ENCODE assay signal across 35 mouse cellular contexts in the genomic region with DNA sequence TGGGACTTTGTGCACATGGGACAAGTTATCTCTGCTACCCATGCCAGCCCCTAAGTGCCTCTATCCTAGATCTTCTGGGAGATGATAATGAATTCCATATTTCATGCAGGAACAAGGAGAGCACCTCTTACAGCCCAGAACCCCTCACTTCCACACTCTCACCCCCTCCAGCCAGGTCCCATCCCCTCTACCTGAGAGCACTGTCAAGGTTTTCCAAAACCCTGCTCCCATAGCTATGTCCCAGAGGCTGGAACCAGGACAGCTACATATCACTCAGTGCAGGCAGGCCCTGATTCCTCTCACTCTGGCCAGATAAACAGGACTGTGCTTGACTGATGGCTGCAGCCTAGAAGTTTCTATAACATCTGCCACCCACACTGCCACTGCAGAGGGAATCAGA.
"Had no signal": no experiment of that assay in that cellular context is flagged by ENCODE, and none has a peak within 500 bp of the region (broad histone marks: within the 10 kb centered on the region; RNA-seq: fewer than 3 reads in every experiment).

No protein-coding gene starts in this region.

- H3K27ac ChIP-seq: heart, embryonic 10.5 days; heart, embryonic 13.5 days; heart, embryonic 15.5 days; hindbrain, embryonic 10.5 days; hindbrain, embryonic 12.5 days; hindbrain, embryonic 13.5 days; hindbrain, embryonic 14.5 days; hindbrain, embryonic 15.5 days; hindbrain, postnatal 0 days; intestine, embryonic 15.5 days; kidney, embryonic 15.5 days; kidney, postnatal 0 days; layer of hippocampus, adult 2 months had no signal

- H3K4me2 ChIP-seq: heart, embryonic 11.5 days; heart, embryonic 12.5 days; heart, embryonic 13.5 days; heart, embryonic 15.5 days; hindbrain, embryonic 12.5 days; hindbrain, embryonic 13.5 days; hindbrain, embryonic 14.5 days; hindbrain, embryonic 15.5 days; intestine, embryonic 15.5 days; kidney, embryonic 15.5 days had no signal

- H3K4me3 ChIP-seq: heart, embryonic 10.5 days; heart, embryonic 12.5 days; heart, embryonic 13.5 days; heart, embryonic 15.5 days; hindbrain, embryonic 10.5 days; hindbrain, embryonic 12.5 days; hindbrain, embryonic 13.5 days; hindbrain, embryonic 15.5 days; intestine, embryonic 15.5 days; kidney, embryonic 15.5 days; layer of hippocampus, adult 2 months had no signal

- H3K4me1 ChIP-seq: heart, embryonic 10.5 days; heart, embryonic 12.5 days; heart, embryonic 13.5 days; heart, embryonic 15.5 days; hindbrain, embryonic 12.5 days; hindbrain, embryonic 15.5 days; intestine, embryonic 15.5 days; kidney, embryonic 15.5 days had no signal

- H3K9ac ChIP-seq: heart, embryonic 12.5 days; heart, embryonic 13.5 days; heart, embryonic 15.5 days; hindbrain, embryonic 12.5 days; hindbrain, embryonic 13.5 days; hindbrain, embryonic 14.5 days; hindbrain, embryonic 15.5 days; intestine, embryonic 15.5 days; kidney, embryonic 15.5 days had no signal

- H3K9me3 ChIP-seq: heart, embryonic 10.5 days; heart, embryonic 12.5 days; heart, embryonic 13.5 days; hindbrain, embryonic 10.5 days; hindbrain, embryonic 12.5 days; intestine, embryonic 15.5 days; kidney, embryonic 15.5 days had no signal

- DNase-seq: heart, postnatal 10 days; heart, postnatal 14 days; heart, postnatal 36 days; heart, postnatal 4 days; kidney, adult 11 months; kidney, adult 18-20 months; kidney, adult 2 months; kidney, adult 8-10 months; kidney, adult 9 months; kidney, postnatal 10 days; kidney, postnatal 14 days; kidney, postnatal 25 days; kidney, postnatal 36 days; kidney, postnatal 4 days; layer of hippocampus, adult 9-11 months; layer of hippocampus, postnatal 36 days had no signal

- H3K27me3 ChIP-seq: heart, embryonic 12.5 days; heart, embryonic 13.5 days; hindbrain, embryonic 15.5 days; intestine, embryonic 15.5 days had no signal

- H3K36me3 ChIP-seq: heart, embryonic 10.5 days; heart, embryonic 12.5 days; heart, embryonic 13.5 days; heart, embryonic 15.5 days; hindbrain, embryonic 10.5 days; hindbrain, embryonic 12.5 days; hindbrain, embryonic 13.5 days; hindbrain, embryonic 15.5 days; intestine, embryonic 15.5 days; kidney, embryonic 15.5 days had no signal

- ATAC-seq: hindbrain, embryonic 16.5 days; hindbrain, postnatal 0 days; inflammation-experienced regulatory T-cells, adult 6 months; intestine, embryonic 15.5 days; intestine, embryonic 16.5 days; intestine, postnatal 0 days had no signal
